Mouse (Mus musculus) kidney, postnatal 0 days (tissue): ENCODE measurements around the gene Snx20. TPM values are rescaled to one million over a fixed set of nuclear protein-coding genes. Genes with fewer than 3 reads are reported as not detected.
A peak's percentile ranks its signal among the peaks of the same experiment; 100 is the strongest.
"Not testable (repeated sequence)": the region's sequence is repeated elsewhere in the genome, so short reads cannot be mapped to it uniquely, and the experiment has no call there.

Experiments used
- ATAC-seq: fragments of 200-750 bp; cut with Nextera tagmentation; replicated peaks from 2 replicates; pipeline ENCODE4 v1.8.0; 2017; ENCODE audit warnings: low read depth, moderate number of reproducible peaks, moderate TSS enrichment, moderate library complexity; ENCODE audit not compliant: low FRiP score
- DNase-seq: peaks from one replicate; pipeline ENCODE4 v3.0.0-alpha.2; 2016; ENCODE audit warnings: low spot score
- H3K27ac ChIP-seq: fragments of 300-500 bp; sonication (generic); 2 replicates; pipeline ENCODE4 v1.5.1; 2014; ENCODE audit warnings: mild to moderate bottlenecking
- H3K27me3 ChIP-seq: fragments of 300-500 bp; sonication (generic); 2 replicates; pipeline ENCODE4 v1.6.1; 2014; ENCODE audit warnings: low read length, mixed read lengths; ENCODE audit not compliant: insufficient read depth
- H3K36me3 ChIP-seq: fragments of 300-500 bp; sonication (generic); 2 replicates; pipeline ENCODE4 v1.6.1; 2014; ENCODE audit warnings: low read length, mixed read lengths; ENCODE audit not compliant: insufficient read depth
- H3K4me1 ChIP-seq: fragments of 300-500 bp; sonication (generic); replicated peaks from 2 replicates; pipeline ENCODE4 v1.6.1; 2014; ENCODE audit warnings: antibody characterized with exemption, low read length, mixed read lengths; ENCODE audit not compliant: insufficient read depth
- H3K4me2 ChIP-seq: fragments of 300-500 bp; sonication (generic); 2 replicates; pipeline ENCODE4 v1.6.1; 2014; ENCODE audit warnings: mild to moderate bottlenecking, low read length, moderate library complexity, mixed read lengths
- H3K4me3 ChIP-seq: fragments of 300-500 bp; sonication (generic); replicated peaks from 2 replicates; pipeline ENCODE4 v1.5.1; 2014; ENCODE audit warnings: low read depth, low read length
- H3K9ac ChIP-seq: fragments of 300-500 bp; sonication (generic); 2 replicates; pipeline ENCODE4 v1.6.1; 2014; ENCODE audit warnings: low read depth, low read length
- H3K9me3 ChIP-seq: fragments of 300-500 bp; sonication (generic); replicated peaks from 2 replicates; pipeline ENCODE4 v1.6.1; 2016; ENCODE audit warnings: low read length, inconsistent platforms, mixed read lengths
- CTCF ChIP-seq: IDR thresholded peaks from 2 replicates; pipeline ENCODE4 v1.5.1; 2016; ENCODE audit warnings: antibody characterized with exemption, low read depth, mild to moderate bottlenecking, moderate library complexity
- WGBS: fragments of 180-500 bp; shearing (Covaris S2); extraction: QIAGEN DNeasy Blood & Tissue Kit; methylation state at CpG from one replicate; pipeline ENCODE4 v1.1.7; 2014; 5-methylcytosine and 5-hydroxymethylcytosine counted together
- polyA plus RNA-seq: library from polyadenylated mRNA; unstranded; fragments of >200 nt; fragmentation: Nextera tagmentation; extraction: Ambion mirVana; gene quantifications from 2 replicates; pipeline ENCODE4 v1.2.1, GENCODE M21; 2015

Gene Snx20
- polyA plus RNA-seq, 1 experiment from 2014 or later = 3.0 TPM

DNA sequence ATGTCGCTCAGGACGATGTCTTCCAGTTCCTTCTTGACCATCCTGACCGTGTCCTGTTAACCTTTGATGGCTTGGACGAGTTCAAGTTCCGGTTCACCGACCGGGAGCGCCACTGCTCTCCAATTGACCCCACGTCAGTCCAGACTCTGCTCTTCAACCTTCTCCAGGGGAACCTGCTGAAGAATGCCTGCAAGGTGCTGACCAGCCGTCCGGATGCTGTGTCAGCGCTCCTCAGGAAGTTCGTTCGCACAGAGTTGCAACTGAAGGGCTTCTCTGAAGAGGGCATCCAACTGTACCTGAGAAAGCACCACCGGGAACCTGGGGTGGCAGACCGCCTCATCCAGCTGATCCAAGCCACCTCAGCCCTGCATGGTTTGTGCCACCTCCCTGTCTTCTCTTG is 28.2 kb upstream of the Snx20 start:
- Histone ChIP-seq H3K27ac (no peak overlapping the region), H3K27me3 (no peaks in the 10 kb centered on the region), H3K4me1 (peaks cover 5% of the 10 kb centered on the region; the same call in 1 of the 2 replicates), H3K4me2 (no peak overlapping the region), H3K9ac (no peak overlapping the region), H3K36me3 (no peaks in the 10 kb centered on the region), H3K9me3 (no peaks in the 10 kb centered on the region), H3K4me3 (no peak overlapping the region)
- 52% methylated on average over 16 of the region's 16 CpGs for WGBS
- TF ChIP-seq CTCF = no peak
- no peak for DNase-seq
- ATAC-seq = peak; percentile 85

DNA sequence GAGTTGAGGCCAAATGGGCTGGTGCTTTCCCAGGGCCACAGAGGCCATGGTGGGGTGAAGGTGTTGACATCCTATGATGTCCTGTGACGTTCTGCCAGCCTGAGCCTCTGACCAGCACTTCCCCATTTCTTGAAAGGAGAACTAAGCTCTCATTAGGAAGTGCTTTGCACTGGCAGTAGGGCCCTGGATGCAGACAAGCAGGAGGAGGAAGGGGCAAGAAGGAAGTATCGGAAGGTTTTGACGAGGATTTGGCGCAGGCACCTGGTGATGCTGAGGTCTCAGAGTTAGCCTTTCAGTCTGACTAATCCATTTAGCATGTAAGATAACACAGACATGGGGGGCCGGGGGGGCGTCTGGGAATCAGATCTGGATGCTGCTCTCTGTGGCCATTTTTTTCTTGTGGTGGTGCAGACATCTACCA is 26.5 kb upstream of the Snx20 start:
- no peak for DNase-seq
- Histone ChIP-seq H3K4me2 (no peak overlapping the region), H3K4me3 (no peak overlapping the region), H3K36me3 (no peaks in the 10 kb centered on the region), H3K9me3 (no peaks in the 10 kb centered on the region), H3K9ac (no peak overlapping the region), H3K4me1 (peaks cover 5% of the 10 kb centered on the region; the same call in 1 of the 2 replicates), H3K27ac (no peak overlapping the region), H3K27me3 (no peaks in the 10 kb centered on the region)
- no peak for TF ChIP-seq CTCF
- WGBS = 68% methylated on average over 6 of the region's 6 CpGs
- no peak for ATAC-seq

DNA sequence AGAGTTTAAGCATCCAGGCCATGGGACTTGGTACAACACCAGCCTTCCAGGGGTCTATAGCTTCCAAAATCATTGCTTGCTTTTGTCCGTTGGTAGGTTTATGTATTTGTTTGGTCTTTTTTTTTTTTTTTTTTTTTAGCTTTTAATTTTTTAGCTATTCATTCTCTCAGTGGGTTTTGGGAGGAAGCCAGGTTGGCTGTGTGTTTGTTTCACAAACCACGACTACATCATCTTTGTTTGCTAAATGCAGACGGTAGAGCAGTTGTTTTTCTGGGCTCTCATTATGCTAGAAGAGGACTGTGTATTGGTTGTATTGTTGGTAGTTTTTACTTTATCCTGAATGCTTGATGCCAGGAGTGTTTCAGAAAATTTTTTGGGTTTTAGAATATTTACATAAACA is 23.9 kb upstream of the Snx20 start:
- Histone ChIP-seq H3K4me3 (no peak overlapping the region), H3K4me2 (no peak overlapping the region), H3K36me3 (no peaks in the 10 kb centered on the region), H3K27ac (no peak overlapping the region), H3K9ac (no peak overlapping the region), H3K4me1 (no peaks in the 10 kb centered on the region; the same call in 1 of the 2 replicates), H3K27me3 (no peaks in the 10 kb centered on the region), H3K9me3 (no peaks in the 10 kb centered on the region)
- WGBS = 85% methylated on average over 3 of the region's 3 CpGs
- no peak for TF ChIP-seq CTCF
- no peak for ATAC-seq
- DNase-seq = no peak

DNA sequence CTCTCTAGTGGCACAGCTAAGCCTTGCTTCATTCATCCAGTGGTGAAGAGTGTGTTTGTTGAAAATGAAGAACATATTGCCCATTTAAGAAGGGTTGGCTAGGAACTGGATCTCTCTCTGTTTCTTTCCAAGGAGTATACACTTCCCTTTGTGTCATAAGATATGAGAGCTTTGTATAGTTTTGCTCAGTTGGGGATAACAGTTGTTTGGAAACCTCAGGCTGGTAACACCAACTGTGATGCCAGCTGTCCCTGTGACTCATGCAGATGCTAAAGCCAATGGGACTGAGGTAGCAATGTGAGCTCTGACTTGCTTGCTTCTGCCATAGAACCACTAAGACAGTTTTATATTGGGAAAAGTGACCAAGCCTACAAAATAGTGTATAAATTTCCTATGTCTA is 19.4 kb upstream of the Snx20 start:
- ATAC-seq (no peak), DNase-seq (no peak)
- Histone ChIP-seq H3K36me3 (no peaks in the 10 kb centered on the region), H3K9me3 (no peaks in the 10 kb centered on the region), H3K9ac (no peak overlapping the region), H3K4me1 (no peaks in the 10 kb centered on the region), H3K27ac (no peak overlapping the region), H3K4me2 (no peak overlapping the region), H3K27me3 (no peaks in the 10 kb centered on the region), H3K4me3 (no peak overlapping the region)
- no peak for TF ChIP-seq CTCF

DNA sequence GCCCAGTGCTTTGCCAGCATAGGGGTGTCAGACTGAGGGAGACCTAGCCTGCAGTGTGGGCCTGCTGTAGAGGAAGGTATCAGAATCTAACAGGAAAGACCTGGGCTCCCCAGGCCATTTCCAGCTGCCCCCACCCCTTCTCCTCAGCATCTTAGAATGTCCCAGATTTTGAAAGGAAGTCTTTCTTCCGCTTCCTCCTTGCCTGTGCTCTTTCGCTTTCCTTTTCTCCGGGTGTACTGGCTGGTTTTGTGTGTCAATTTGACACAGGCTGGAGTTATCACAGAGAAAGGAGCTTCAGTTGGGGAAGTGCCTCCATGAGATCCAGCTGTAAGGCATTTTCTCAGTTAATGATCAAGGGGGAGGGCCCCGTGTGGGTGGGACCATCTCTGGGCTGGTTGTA is 15.2 kb upstream of the Snx20 start:
- not testable (repeated sequence) for H3K27ac ChIP-seq, H3K9ac ChIP-seq, H3K36me3 ChIP-seq, H3K9me3 ChIP-seq, H3K4me2 ChIP-seq, H3K4me3 ChIP-seq, ATAC-seq, H3K4me1 ChIP-seq, H3K27me3 ChIP-seq, DNase-seq
- 69% methylated on average over 4 of the region's 4 CpGs for WGBS

DNA sequence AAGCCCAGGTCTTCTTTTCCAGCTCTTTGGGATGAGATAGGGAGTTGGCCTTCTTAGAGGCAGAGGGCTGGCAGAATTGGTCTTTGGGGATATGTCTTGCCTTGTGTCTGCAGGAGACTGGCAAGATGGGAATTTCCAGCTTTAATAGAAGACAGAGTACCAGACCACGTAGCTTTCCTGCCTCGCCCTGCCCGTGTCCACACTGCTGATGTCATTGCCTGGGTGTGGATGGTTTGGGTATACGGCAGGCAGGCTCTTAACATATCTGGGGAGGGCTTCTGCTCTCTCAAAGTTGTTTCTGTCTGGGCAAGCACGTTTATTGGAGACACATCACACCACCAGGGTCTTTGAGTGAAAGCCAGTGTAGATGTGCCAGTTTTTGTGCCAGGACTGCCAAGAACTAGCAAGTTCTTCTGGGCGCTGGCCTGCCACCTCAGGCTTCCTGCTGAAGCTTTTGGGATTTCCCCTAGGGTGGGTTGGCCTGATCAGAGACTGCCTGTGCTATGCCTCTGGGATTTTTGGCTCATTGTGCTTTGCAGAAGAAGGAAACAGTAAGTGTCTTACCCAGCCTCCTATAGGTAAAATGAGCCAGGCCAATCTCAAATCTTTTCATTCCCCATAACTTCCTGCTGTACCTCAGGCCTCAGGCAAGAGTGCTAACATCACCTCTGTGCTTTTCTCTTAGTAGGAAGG is 14.2 kb upstream of the Snx20 start:
- DNase-seq (no peak), ATAC-seq (no peak)
- Histone ChIP-seq H3K4me3 (no peak overlapping the region), H3K9me3 (no peaks in the 10 kb centered on the region), H3K27ac (no peak overlapping the region), H3K9ac (no peak overlapping the region), H3K4me1 (0 out of 2 replicates have a peak, but pooled peaks cover 7% of the 10 kb centered on the region), H3K4me2 (no peak overlapping the region), H3K36me3 (no peaks in the 10 kb centered on the region), H3K27me3 (no peaks in the 10 kb centered on the region)
- 74% methylated on average over 6 of the region's 6 CpGs for WGBS
- no peak for TF ChIP-seq CTCF

DNA sequence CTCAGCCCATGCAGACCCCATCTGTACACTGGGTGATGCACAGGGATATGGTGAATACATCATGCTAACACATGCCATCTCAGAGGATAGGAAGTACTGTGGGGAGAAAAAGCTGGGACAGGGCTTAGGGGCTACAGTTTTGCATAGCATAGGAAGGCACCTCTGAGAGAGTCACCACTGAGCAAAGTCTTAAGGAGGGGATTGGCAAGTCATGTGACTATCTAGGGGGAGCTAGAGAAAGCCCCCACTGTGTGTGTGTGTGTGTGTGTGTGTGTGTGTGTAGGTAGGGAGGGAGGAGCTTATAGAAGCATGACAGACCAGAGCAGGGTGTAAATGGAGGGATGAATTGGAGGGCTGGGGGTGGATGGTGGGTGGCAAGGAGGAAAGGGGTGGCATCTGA is 12.4 kb upstream of the Snx20 start:
- no peak for ATAC-seq
- H3K9me3 ChIP-seq = no peaks in the 10 kb centered on the region
- H3K4me1 ChIP-seq = 0 out of 2 replicates have a peak, but pooled peaks cover 7% of the 10 kb centered on the region
- H3K9ac ChIP-seq = no peak overlapping the region
- no peak for TF ChIP-seq CTCF
- H3K27me3 ChIP-seq = no peaks in the 10 kb centered on the region
- no peak for DNase-seq
- 0 out of 2 replicates have a peak overlapping the region, but pooled peaks have one; percentile 79 for H3K4me2 ChIP-seq
- no peaks in the 10 kb centered on the region for H3K36me3 ChIP-seq
- no peak overlapping the region for H3K4me3 ChIP-seq
- no peak overlapping the region for H3K27ac ChIP-seq
